30 mouse cellular contexts compared by ENCODE assay signal in genomic region chr2:168458583-168458982, GRCm38 (mm10).
A peak's percentile ranks its signal among the peaks of the same experiment; 100 is the strongest.
DNase-seq lines count a peak whose midpoint lies in the region; ATAC-seq lines count a peak whose summit lies in the region.
"Had no signal": no experiment of that assay in that cellular context is flagged by ENCODE, and none has a peak within 500 bp of the region (broad histone marks: within the 10 kb centered on the region; RNA-seq: fewer than 3 reads in every experiment).

No protein-coding gene starts in this region.

- ATAC-seq in lung, embryonic 15.5 days (ENCODE audit: borderline replicate concordance, extremely low read depth, low FRiP score, low TSS enrichment): 0 out of 2 replicates have a peak, but pooled peaks have one; percentile 16
- peak; percentile 49; the same call in 1 of the 2 replicates for ATAC-seq in embryonic facial prominence, embryonic 15.5 days (ENCODE audit: insufficient number of reproducible peaks, low FRiP score, low TSS enrichment, low read depth)
- no peak for ATAC-seq in erythroid progenitor cell, adult 5-6 weeks (replicated peaks; ENCODE audit: low FRiP score, poor library complexity, severe bottlenecking)
- ATAC-seq: CD4-positive, CD25-positive, alpha-beta regulatory T cell, adult 4 months; forebrain, embryonic 16.5 days; liver, embryonic 12.5 days; liver, postnatal 0 days; midbrain, embryonic 15.5 days had no signal

- peak; percentile 9 for DNase-seq in adrenal gland, adult 2 months
- no peak for DNase-seq in adrenal gland, adult 18-20 months (ENCODE audit: low spot score in 2 of 2)
- no peak for DNase-seq in lung, postnatal 25 days (ENCODE audit: low spot score)
- DNase-seq in thymus, adult 18-20 months: no peak
- DNase-seq in left cerebral cortex, adult 18-20 months (ENCODE audit: low spot score in 2 of 2): no peak
- DNase-seq: adrenal gland, postnatal 14 days; cerebellum, adult 11 months; cerebellum, adult 9-10 months; heart, postnatal 14 days; kidney, adult 18-20 months; kidney, postnatal 25 days; left cerebral cortex, postnatal 4 days; liver, postnatal 0 days; lung, postnatal 10 days; right cerebral cortex, adult 18-20 months; thymus, adult 2 months; thymus, postnatal 36 days had no signal

- no peaks in the 10 kb centered on the region for H3K36me3 ChIP-seq in lung, embryonic 15.5 days
- H3K36me3 ChIP-seq in embryonic facial prominence, embryonic 15.5 days: no peaks in the 10 kb centered on the region
- H3K36me3 ChIP-seq: hindbrain, embryonic 10.5 days; hindbrain, embryonic 15.5 days; kidney, embryonic 15.5 days; liver, embryonic 12.5 days; midbrain, embryonic 10.5 days; midbrain, embryonic 15.5 days had no signal

- 57% methylated on average over 9 of the region's 9 CpGs for WGBS in lung, embryonic 15.5 days
- 45% methylated on average over 9 of the region's 9 CpGs for WGBS in embryonic facial prominence, embryonic 15.5 days

- no peaks in the 10 kb centered on the region for H3K4me1 ChIP-seq in lung, embryonic 15.5 days
- peaks cover 8% of the 10 kb centered on the region for H3K4me1 ChIP-seq in embryonic facial prominence, embryonic 15.5 days
- H3K4me1 ChIP-seq: liver, embryonic 12.5 days; midbrain, embryonic 15.5 days had no signal

- no peaks in the 10 kb centered on the region for H3K27me3 ChIP-seq in lung, embryonic 15.5 days
- no peaks in the 10 kb centered on the region for H3K27me3 ChIP-seq in embryonic facial prominence, embryonic 15.5 days
- H3K27me3 ChIP-seq: hindbrain, embryonic 15.5 days; kidney, embryonic 15.5 days; liver, embryonic 12.5 days; midbrain, embryonic 15.5 days had no signal

- no peak overlapping the region for H3K4me3 ChIP-seq in lung, embryonic 15.5 days
- no peak overlapping the region for H3K4me3 ChIP-seq in embryonic facial prominence, embryonic 15.5 days (replicated peaks)
- H3K4me3 ChIP-seq: hindbrain, embryonic 10.5 days; hindbrain, embryonic 15.5 days; kidney, embryonic 15.5 days; left cerebral cortex, adult 2 months; liver, embryonic 12.5 days; midbrain, embryonic 10.5 days; midbrain, embryonic 15.5 days had no signal

- H3K9me3 ChIP-seq in lung, embryonic 15.5 days: no peaks in the 10 kb centered on the region
- no peaks in the 10 kb centered on the region for H3K9me3 ChIP-seq in embryonic facial prominence, embryonic 15.5 days (replicated peaks)
- H3K9me3 ChIP-seq: hindbrain, embryonic 10.5 days; hindbrain, embryonic 15.5 days; kidney, embryonic 15.5 days; liver, embryonic 12.5 days; midbrain, embryonic 10.5 days; midbrain, embryonic 15.5 days had no signal

- no peak overlapping the region for H3K4me2 ChIP-seq in lung, embryonic 15.5 days
- no peak overlapping the region for H3K4me2 ChIP-seq in embryonic facial prominence, embryonic 15.5 days (replicated peaks)
- H3K4me2 ChIP-seq: hindbrain, embryonic 15.5 days; kidney, embryonic 15.5 days; liver, embryonic 12.5 days; midbrain, embryonic 15.5 days had no signal

- H3K27ac ChIP-seq in lung, embryonic 15.5 days: no peak overlapping the region
- no peak overlapping the region for H3K27ac ChIP-seq in embryonic facial prominence, embryonic 15.5 days (replicated peaks)
- H3K27ac ChIP-seq: hindbrain, embryonic 10.5 days; hindbrain, embryonic 15.5 days; kidney, embryonic 15.5 days; left cerebral cortex, adult 2 months; liver, embryonic 12.5 days; midbrain, embryonic 10.5 days; midbrain, embryonic 15.5 days; stomach, postnatal 0 days had no signal

- H3K9ac ChIP-seq in lung, embryonic 15.5 days: no peak overlapping the region
- H3K9ac ChIP-seq in embryonic facial prominence, embryonic 15.5 days: no peak overlapping the region
- H3K9ac ChIP-seq: hindbrain, embryonic 15.5 days; kidney, embryonic 15.5 days; liver, embryonic 12.5 days; liver, postnatal 0 days; midbrain, embryonic 15.5 days had no signal
